Mouse (Mus musculus): ENCODE data around the gene Cpt1a.

Cpt1a gene

DNA sequence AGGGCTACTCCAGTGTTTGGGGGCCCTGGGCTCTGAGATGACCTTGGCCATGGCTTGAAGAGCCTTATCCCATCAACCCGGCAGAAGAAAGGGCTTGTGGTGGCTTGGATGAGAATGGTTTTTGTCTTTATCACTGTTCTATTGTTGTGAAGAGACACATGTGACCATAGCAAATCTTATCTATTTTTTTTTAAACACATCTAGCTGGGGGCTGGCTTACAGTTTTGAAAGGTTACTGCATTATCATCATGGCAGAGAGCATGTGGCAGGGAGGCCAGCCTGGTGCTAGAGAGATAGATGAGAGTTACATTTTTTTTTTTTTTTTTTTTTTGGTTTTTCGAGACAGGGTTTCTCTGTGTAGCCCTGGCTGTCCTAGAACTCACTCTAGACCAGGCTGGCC is 109.8 kb downstream of the Cpt1a start:
- no peak for DNase-seq

DNA sequence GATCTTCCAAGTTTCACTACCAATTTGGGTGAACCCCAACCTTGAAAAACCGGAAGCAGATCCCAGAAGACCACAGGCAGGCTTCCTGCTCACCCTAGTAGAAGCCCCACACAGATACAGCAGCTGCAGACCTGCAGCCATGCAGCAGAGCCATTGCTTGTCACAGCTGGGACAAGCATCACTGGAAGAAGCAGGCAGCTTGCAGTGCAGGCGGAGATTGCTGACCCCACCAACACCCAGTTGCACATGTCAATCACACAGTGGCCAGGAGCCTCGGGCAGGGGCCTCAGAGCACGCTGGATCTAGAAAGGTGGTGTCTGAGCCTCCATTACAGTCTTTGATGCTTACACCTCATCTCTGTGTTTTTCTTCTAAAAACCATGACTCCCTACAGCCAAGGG is 112.0 kb downstream of the Cpt1a start:
- DNase-seq: no peak

DNA sequence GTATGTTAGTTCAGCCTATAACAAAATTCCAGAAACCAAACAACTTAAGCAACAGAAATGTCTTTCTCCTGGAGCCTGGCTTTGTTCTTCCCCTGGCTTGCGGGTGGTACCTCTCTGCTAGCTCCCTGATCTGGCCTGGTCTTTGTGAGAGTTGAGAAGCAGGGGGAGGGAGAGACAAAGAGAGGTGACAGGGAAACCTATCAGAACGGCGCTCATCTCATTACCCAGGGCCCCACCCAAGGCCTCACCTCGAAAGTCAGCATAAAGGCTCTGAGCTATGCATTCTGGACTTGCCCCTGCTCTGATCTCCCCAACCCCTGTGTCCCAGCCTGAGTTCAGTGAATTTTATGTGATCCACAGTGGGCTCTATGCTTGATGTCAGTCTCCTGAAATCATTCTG is 112.5 kb downstream of the Cpt1a start:
- DNase-seq: no peak
